Mouse (Mus musculus) hindbrain, embryonic 13.5 days (tissue): ENCODE data around the gene Grin2a. TPM values are rescaled to one million over a fixed set of nuclear protein-coding genes. Genes with fewer than 3 reads are reported as not detected.

Experiments used
- ATAC-seq: fragments of 200-750 bp; cut with Nextera tagmentation; 2 replicates; pipeline ENCODE4 v1.8.0; 2017; ENCODE audit warnings: moderate TSS enrichment; ENCODE audit not compliant: low FRiP score
- H3K27ac ChIP-seq: fragments of 300-500 bp; sonication (generic); 2 replicates; pipeline ENCODE4 v1.5.1; 2015; ENCODE audit warnings: inconsistent platforms, mild to moderate bottlenecking, moderate library complexity
- H3K27me3 ChIP-seq: fragments of 300-500 bp; sonication (generic); 2 replicates; pipeline ENCODE4 v1.6.1; 2015; ENCODE audit warnings: mild to moderate bottlenecking, inconsistent platforms
- H3K36me3 ChIP-seq: fragments of 300-500 bp; sonication (generic); 2 replicates; pipeline ENCODE4 v1.6.1; 2015; ENCODE audit warnings: mild to moderate bottlenecking, inconsistent platforms
- H3K4me1 ChIP-seq: fragments of 300-500 bp; sonication (generic); replicated peaks from 2 replicates; pipeline ENCODE4 v1.6.1; 2015; ENCODE audit warnings: inconsistent platforms
- H3K4me2 ChIP-seq: fragments of 300-500 bp; sonication (generic); 2 replicates; pipeline ENCODE4 v1.6.1; 2015; ENCODE audit warnings: inconsistent platforms, mild to moderate bottlenecking, moderate library complexity
- H3K4me3 ChIP-seq: fragments of 300-500 bp; sonication (generic); 2 replicates; pipeline ENCODE4 v1.5.1; 2015; ENCODE audit warnings: mild to moderate bottlenecking, inconsistent platforms
- H3K9ac ChIP-seq: fragments of 300-500 bp; sonication (generic); 2 replicates; pipeline ENCODE4 v1.6.1; 2015; ENCODE audit warnings: mild to moderate bottlenecking, inconsistent platforms
- H3K9me3 ChIP-seq: fragments of 300-500 bp; sonication (generic); 2 replicates; pipeline ENCODE4 v1.6.1; 2016; ENCODE audit warnings: inconsistent platforms
- WGBS: fragments of 180-500 bp; shearing (Covaris S2); methylation state at CpG from one replicate; pipeline ENCODE4 v1.1.7; 2015; 5-methylcytosine and 5-hydroxymethylcytosine counted together
- polyA plus RNA-seq: library from polyadenylated mRNA; unstranded; fragments of >200 nt; fragmentation: Nextera tagmentation; extraction: Ambion mirVana; gene quantifications from 2 replicates; pipeline ENCODE4 v1.2.1, GENCODE M21; 2015

The Grin2a gene
- polyA plus RNA-seq, 1 experiment from 2014 or later: 5.3 TPM

GRCm38 (mm10) chr16:9764086-9764485 lies 231.3 kb downstream of the Grin2a start:
- no peak overlapping the region for H3K9ac ChIP-seq
- H3K27ac ChIP-seq: no peak overlapping the region
- H3K4me2 ChIP-seq: no peak overlapping the region
- no peak for ATAC-seq
- H3K9me3 ChIP-seq: no peaks in the 10 kb centered on the region
- WGBS: 84% methylated on average over 2 of the region's 2 CpGs
- H3K4me3 ChIP-seq: no peak overlapping the region
- no peaks in the 10 kb centered on the region for H3K27me3 ChIP-seq
- H3K36me3 ChIP-seq: no peaks in the 10 kb centered on the region
- no peaks in the 10 kb centered on the region; the same call in 1 of the 2 replicates for H3K4me1 ChIP-seq

- H3K4me1 ChIP-seq: no peaks in the 10 kb centered on the region; the same call in 1 of the 2 replicates
- ATAC-seq: no peak
- WGBS: 90% methylated on average over 2 of the region's 2 CpGs
Measured at GRCm38 (mm10) chr16:9760347-9760746, 235.0 kb downstream of the Grin2a start.

GRCm38 (mm10) chr16:9756849-9757248 lies 238.5 kb downstream of the Grin2a start:
- no peak for ATAC-seq
- H3K9me3 ChIP-seq: no peaks in the 10 kb centered on the region
- no peaks in the 10 kb centered on the region for H3K27me3 ChIP-seq
- WGBS: 89% methylated on average over 8 of the region's 8 CpGs
- H3K4me3 ChIP-seq: no peak overlapping the region
- H3K36me3 ChIP-seq: no peaks in the 10 kb centered on the region
- no peak overlapping the region for H3K27ac ChIP-seq
- no peaks in the 10 kb centered on the region; the same call in 1 of the 2 replicates for H3K4me1 ChIP-seq
- no peak overlapping the region for H3K4me2 ChIP-seq
- H3K9ac ChIP-seq: no peak overlapping the region

More at GRCm38 (mm10) chr16:9760347-9760746, 235.0 kb downstream of the Grin2a start:
- Histone ChIP-seq H3K27me3 (no peaks in the 10 kb centered on the region), H3K4me2 (no peak overlapping the region), H3K36me3 (no peaks in the 10 kb centered on the region), H3K9me3 (no peaks in the 10 kb centered on the region), H3K27ac (no peak overlapping the region), H3K4me3 (no peak overlapping the region), H3K9ac (no peak overlapping the region)

GRCm38 (mm10) chr16:9754061-9754460 lies 241.3 kb downstream of the Grin2a start:
- Histone ChIP-seq H3K4me3 (no peak overlapping the region), H3K4me1 (no peaks in the 10 kb centered on the region; the same call in 1 of the 2 replicates), H3K9me3 (no peaks in the 10 kb centered on the region), H3K27me3 (no peaks in the 10 kb centered on the region), H3K27ac (no peak overlapping the region), H3K9ac (no peak overlapping the region), H3K36me3 (no peaks in the 10 kb centered on the region), H3K4me2 (no peak overlapping the region)
- WGBS: 94% methylated on average over 5 of the region's 5 CpGs
- ATAC-seq: no peak

GRCm38 (mm10) chr16:9753045-9753444 lies 242.3 kb downstream of the Grin2a start:
- H3K27me3 ChIP-seq: no peaks in the 10 kb centered on the region
- no peak overlapping the region for H3K9ac ChIP-seq
- ATAC-seq: no peak
- H3K9me3 ChIP-seq: no peaks in the 10 kb centered on the region
- no peak overlapping the region for H3K4me2 ChIP-seq
- WGBS: 88% methylated on average over 9 of the region's 9 CpGs
- no peak overlapping the region for H3K27ac ChIP-seq
- no peak overlapping the region for H3K4me3 ChIP-seq
- no peaks in the 10 kb centered on the region; the same call in 1 of the 2 replicates for H3K4me1 ChIP-seq
- no peaks in the 10 kb centered on the region for H3K36me3 ChIP-seq

GRCm38 (mm10) chr16:9752600-9752999 lies 242.8 kb downstream of the Grin2a start:
- Histone ChIP-seq H3K4me3 (no peak overlapping the region), H3K27ac (no peak overlapping the region), H3K9me3 (no peaks in the 10 kb centered on the region), H3K9ac (no peak overlapping the region), H3K27me3 (no peaks in the 10 kb centered on the region), H3K4me2 (no peak overlapping the region), H3K36me3 (no peaks in the 10 kb centered on the region), H3K4me1 (no peaks in the 10 kb centered on the region; the same call in 1 of the 2 replicates)
- ATAC-seq: no peak
- 62% methylated on average over 8 of the region's 8 CpGs for WGBS

- no peaks in the 10 kb centered on the region for H3K27me3 ChIP-seq
- H3K4me2 ChIP-seq: no peak overlapping the region
- no peak for ATAC-seq
- 78% methylated on average over 11 of the region's 11 CpGs for WGBS
- H3K9ac ChIP-seq: no peak overlapping the region
- H3K9me3 ChIP-seq: no peaks in the 10 kb centered on the region
- H3K4me3 ChIP-seq: no peak overlapping the region
- H3K36me3 ChIP-seq: no peaks in the 10 kb centered on the region
- no peaks in the 10 kb centered on the region; the same call in 1 of the 2 replicates for H3K4me1 ChIP-seq
- H3K27ac ChIP-seq: no peak overlapping the region
Measured at GRCm38 (mm10) chr16:9751045-9751569, 244.3 kb downstream of the Grin2a start.

- 85% methylated on average over 3 of the region's 3 CpGs for WGBS
- no peak overlapping the region for H3K9ac ChIP-seq
- no peaks in the 10 kb centered on the region for H3K9me3 ChIP-seq
- no peaks in the 10 kb centered on the region for H3K36me3 ChIP-seq
- H3K27ac ChIP-seq: no peak overlapping the region
- no peaks in the 10 kb centered on the region; the same call in 1 of the 2 replicates for H3K4me1 ChIP-seq
- no peak overlapping the region for H3K4me2 ChIP-seq
- ATAC-seq: no peak
- no peak overlapping the region for H3K4me3 ChIP-seq
- no peaks in the 10 kb centered on the region for H3K27me3 ChIP-seq
Measured at GRCm38 (mm10) chr16:9749661-9750060, 245.7 kb downstream of the Grin2a start.

GRCm38 (mm10) chr16:9742443-9742842 lies 252.9 kb downstream of the Grin2a start:
- Histone ChIP-seq H3K4me1 (no peaks in the 10 kb centered on the region), H3K27ac (no peak overlapping the region), H3K9ac (no peak overlapping the region), H3K9me3 (no peaks in the 10 kb centered on the region), H3K27me3 (no peaks in the 10 kb centered on the region), H3K4me3 (no peak overlapping the region), H3K4me2 (no peak overlapping the region), H3K36me3 (no peaks in the 10 kb centered on the region)
- WGBS: 95% methylated on average over 6 of the region's 6 CpGs
- no peak for ATAC-seq

GRCm38 (mm10) chr16:9738679-9739078 lies 256.7 kb downstream of the Grin2a start:
- Histone ChIP-seq H3K36me3 (no peaks in the 10 kb centered on the region), H3K9me3 (no peaks in the 10 kb centered on the region), H3K27me3 (no peaks in the 10 kb centered on the region), H3K9ac (no peak overlapping the region), H3K27ac (no peak overlapping the region), H3K4me2 (no peak overlapping the region), H3K4me1 (peaks cover 5% of the 10 kb centered on the region), H3K4me3 (no peak overlapping the region)
- WGBS: 86% methylated on average over 6 of the region's 6 CpGs
- no peak for ATAC-seq

GRCm38 (mm10) chr16:9737131-9737530 lies 258.2 kb downstream of the Grin2a start:
- H3K9ac ChIP-seq: no peak overlapping the region
- H3K4me3 ChIP-seq: no peak overlapping the region
- H3K4me1 ChIP-seq: peaks cover 5% of the 10 kb centered on the region
- H3K27me3 ChIP-seq: no peaks in the 10 kb centered on the region
- 3% methylated on average over 2 of the region's 2 CpGs for WGBS
- H3K27ac ChIP-seq: no peak overlapping the region
- no peaks in the 10 kb centered on the region for H3K9me3 ChIP-seq
- ATAC-seq: no peak
- H3K4me2 ChIP-seq: no peak overlapping the region
- no peaks in the 10 kb centered on the region for H3K36me3 ChIP-seq

- no peak for ATAC-seq
- H3K27me3 ChIP-seq: no peaks in the 10 kb centered on the region
- H3K4me2 ChIP-seq: no peak overlapping the region
- no peaks in the 10 kb centered on the region for H3K36me3 ChIP-seq
- H3K4me3 ChIP-seq: no peak overlapping the region
- WGBS: 74% methylated on average over 8 of the region's 8 CpGs
- H3K4me1 ChIP-seq: peaks cover 5% of the 10 kb centered on the region
- no peaks in the 10 kb centered on the region for H3K9me3 ChIP-seq
- no peak overlapping the region for H3K9ac ChIP-seq
- no peak overlapping the region for H3K27ac ChIP-seq
Measured at GRCm38 (mm10) chr16:9735365-9736080, 259.8 kb downstream of the Grin2a start.

GRCm38 (mm10) chr16:9727603-9728002 lies 267.8 kb downstream of the Grin2a start:
- WGBS: 96% methylated on average over 5 of the region's 5 CpGs
- Histone ChIP-seq H3K4me1 (no peaks in the 10 kb centered on the region), H3K27ac (no peak overlapping the region), H3K36me3 (no peaks in the 10 kb centered on the region), H3K9ac (no peak overlapping the region), H3K4me2 (no peak overlapping the region), H3K27me3 (no peaks in the 10 kb centered on the region), H3K9me3 (no peaks in the 10 kb centered on the region), H3K4me3 (no peak overlapping the region)
- no peak for ATAC-seq
